Mouse (Mus musculus): ENCODE results near the gene Fkbp10. TPM values are rescaled to one million over a fixed set of nuclear protein-coding genes. Genes with fewer than 3 reads are reported as not detected.

Gene Fkbp10
- polyA plus RNA-seq, 1 experiment from 2014 or later = 119 TPM

- Histone ChIP-seq H3K9me3 (no peaks in the 10 kb centered on the region), H3K27me3 (replicated peaks) (no peaks in the 10 kb centered on the region), H3K36me3 (peaks cover 6% of the 10 kb centered on the region; the same call in 1 of the 2 replicates), H3K4me1 (peaks cover 72% of the 10 kb centered on the region), H3K4me2 (peak overlapping the region; percentile 57), H3K27ac (replicated peaks) (peak overlapping the region; percentile 97), H3K4me3 (no peak overlapping the region), H3K9ac (peak overlapping the region; percentile 75)
- 41% methylated on average over 2 of the region's 2 CpGs for WGBS
- no peak for ATAC-seq (ENCODE audit: extremely low read depth, insufficient number of reproducible peaks, low FRiP score, low TSS enrichment)
Observed at GRCm38 (mm10) chr11:100402682-100403081, 12.8 kb upstream of the Fkbp10 start.

GRCm38 (mm10) chr11:100403445-100404134 lies 11.9 kb upstream of the Fkbp10 start:
- 15% methylated on average over 10 of the region's 10 CpGs for WGBS
- H3K4me3 ChIP-seq = no peak overlapping the region
- H3K4me1 ChIP-seq = peaks cover 68% of the 10 kb centered on the region
- H3K9me3 ChIP-seq = no peaks in the 10 kb centered on the region
- H3K36me3 ChIP-seq = peaks cover 11% of the 10 kb centered on the region
- H3K27ac ChIP-seq (replicated peaks) = peak overlapping the region; percentile 97
- no peaks in the 10 kb centered on the region for H3K27me3 ChIP-seq (replicated peaks)
- H3K4me2 ChIP-seq = peak overlapping the region; percentile 57
- H3K9ac ChIP-seq = peak overlapping the region; percentile 75
- ATAC-seq (ENCODE audit: extremely low read depth, insufficient number of reproducible peaks, low FRiP score, low TSS enrichment) = no peak

- no peak overlapping the region for H3K4me2 ChIP-seq
- H3K27ac ChIP-seq (replicated peaks) = peak overlapping the region; percentile 97
- H3K9ac ChIP-seq = no peak overlapping the region
- no peak for ATAC-seq (ENCODE audit: extremely low read depth, insufficient number of reproducible peaks, low FRiP score, low TSS enrichment)
- WGBS = 90% methylated on average over 3 of the region's 3 CpGs
- no peak overlapping the region for H3K4me3 ChIP-seq
- H3K4me1 ChIP-seq = peaks cover 61% of the 10 kb centered on the region
- H3K36me3 ChIP-seq = peaks cover 20% of the 10 kb centered on the region
- H3K9me3 ChIP-seq = no peaks in the 10 kb centered on the region
- no peaks in the 10 kb centered on the region for H3K27me3 ChIP-seq (replicated peaks)
Observed at GRCm38 (mm10) chr11:100404456-100405074, 10.9 kb upstream of the Fkbp10 start.

GRCm38 (mm10) chr11:100406273-100406672 lies 9.2 kb upstream of the Fkbp10 start:
- ATAC-seq (ENCODE audit: extremely low read depth, insufficient number of reproducible peaks, low FRiP score, low TSS enrichment) = no peak
- 79% methylated on average over 8 of the region's 8 CpGs for WGBS
- no peak overlapping the region for H3K9ac ChIP-seq
- H3K4me2 ChIP-seq = no peak overlapping the region
- no peak overlapping the region for H3K27ac ChIP-seq (replicated peaks)
- peaks cover 44% of the 10 kb centered on the region for H3K4me1 ChIP-seq
- no peak overlapping the region for H3K4me3 ChIP-seq
- H3K27me3 ChIP-seq (replicated peaks) = no peaks in the 10 kb centered on the region
- H3K9me3 ChIP-seq = no peaks in the 10 kb centered on the region
- H3K36me3 ChIP-seq = peaks cover 38% of the 10 kb centered on the region

GRCm38 (mm10) chr11:100406995-100407705 lies 8.3 kb upstream of the Fkbp10 start:
- no peak overlapping the region for H3K4me3 ChIP-seq
- no peak overlapping the region for H3K9ac ChIP-seq
- 80% methylated on average over 5 of the region's 5 CpGs for WGBS
- peaks cover 42% of the 10 kb centered on the region for H3K4me1 ChIP-seq
- no peak overlapping the region for H3K4me2 ChIP-seq
- H3K9me3 ChIP-seq = no peaks in the 10 kb centered on the region
- peaks cover 45% of the 10 kb centered on the region for H3K36me3 ChIP-seq
- ATAC-seq (ENCODE audit: extremely low read depth, insufficient number of reproducible peaks, low FRiP score, low TSS enrichment) = no peak
- H3K27me3 ChIP-seq (replicated peaks) = no peaks in the 10 kb centered on the region
- no peak overlapping the region for H3K27ac ChIP-seq (replicated peaks)

GRCm38 (mm10) chr11:100408076-100408834 lies 7.2 kb upstream of the Fkbp10 start:
- no peak overlapping the region for H3K4me2 ChIP-seq
- 28% methylated on average over 10 of the region's 10 CpGs for WGBS
- ATAC-seq (ENCODE audit: extremely low read depth, insufficient number of reproducible peaks, low FRiP score, low TSS enrichment) = no peak
- peaks cover 45% of the 10 kb centered on the region for H3K36me3 ChIP-seq
- no peak overlapping the region for H3K4me3 ChIP-seq
- H3K4me1 ChIP-seq = peaks cover 42% of the 10 kb centered on the region
- no peaks in the 10 kb centered on the region for H3K27me3 ChIP-seq (replicated peaks)
- H3K9me3 ChIP-seq = no peaks in the 10 kb centered on the region
- no peak overlapping the region for H3K9ac ChIP-seq
- no peak overlapping the region for H3K27ac ChIP-seq (replicated peaks)

- Histone ChIP-seq H3K9ac (no peak overlapping the region), H3K27me3 (replicated peaks) (no peaks in the 10 kb centered on the region), H3K4me3 (no peak overlapping the region), H3K4me1 (peaks cover 42% of the 10 kb centered on the region), H3K9me3 (no peaks in the 10 kb centered on the region), H3K4me2 (no peak overlapping the region), H3K27ac (replicated peaks) (no peak overlapping the region), H3K36me3 (peaks cover 45% of the 10 kb centered on the region)
- no peak for ATAC-seq (ENCODE audit: extremely low read depth, insufficient number of reproducible peaks, low FRiP score, low TSS enrichment)
- 85% methylated on average over 12 of the region's 12 CpGs for WGBS
Observed at GRCm38 (mm10) chr11:100408835-100409462, 6.5 kb upstream of the Fkbp10 start.

GRCm38 (mm10) chr11:100409686-100410085 lies 5.8 kb upstream of the Fkbp10 start:
- no peak for ATAC-seq (ENCODE audit: extremely low read depth, insufficient number of reproducible peaks, low FRiP score, low TSS enrichment)
- no peak overlapping the region for H3K4me3 ChIP-seq
- H3K27me3 ChIP-seq (replicated peaks) = no peaks in the 10 kb centered on the region
- H3K36me3 ChIP-seq = peaks cover 45% of the 10 kb centered on the region
- no peak overlapping the region for H3K4me2 ChIP-seq
- no peaks in the 10 kb centered on the region for H3K9me3 ChIP-seq
- WGBS = 66% methylated on average over 3 of the region's 3 CpGs
- H3K4me1 ChIP-seq = peaks cover 35% of the 10 kb centered on the region
- H3K27ac ChIP-seq (replicated peaks) = no peak overlapping the region
- no peak overlapping the region for H3K9ac ChIP-seq

GRCm38 (mm10) chr11:100411736-100412135 lies 3.8 kb upstream of the Fkbp10 start:
- H3K27me3 ChIP-seq (replicated peaks) = no peaks in the 10 kb centered on the region
- peak overlapping the region; percentile 88 for H3K4me2 ChIP-seq
- no peaks in the 10 kb centered on the region for H3K9me3 ChIP-seq
- peaks cover 39% of the 10 kb centered on the region for H3K4me1 ChIP-seq
- peaks cover 45% of the 10 kb centered on the region for H3K36me3 ChIP-seq
- peak overlapping the region; percentile 94 for H3K9ac ChIP-seq
- H3K27ac ChIP-seq (replicated peaks) = peak overlapping the region; percentile 18; the same call in 1 of the 2 replicates
- ATAC-seq (ENCODE audit: extremely low read depth, insufficient number of reproducible peaks, low FRiP score, low TSS enrichment) = no peak
- 60% methylated on average over 11 of the region's 11 CpGs for WGBS
- H3K4me3 ChIP-seq = peak overlapping the region; percentile 83

- ATAC-seq (ENCODE audit: extremely low read depth, insufficient number of reproducible peaks, low FRiP score, low TSS enrichment) = no peak
- Histone ChIP-seq H3K4me2 (peak overlapping the region; percentile 88), H3K9ac (peak overlapping the region; percentile 94), H3K9me3 (no peaks in the 10 kb centered on the region), H3K27ac (replicated peaks) (peak overlapping the region; percentile 95), H3K4me1 (peaks cover 44% of the 10 kb centered on the region), H3K36me3 (peaks cover 34% of the 10 kb centered on the region), H3K4me3 (peak overlapping the region; percentile 83), H3K27me3 (replicated peaks) (no peaks in the 10 kb centered on the region)
- 58% methylated on average over 11 of the region's 11 CpGs for WGBS
Observed at GRCm38 (mm10) chr11:100413541-100413940, 2.0 kb upstream of the Fkbp10 start.
